Mouse (Mus musculus): ENCODE measurements around the gene Fam183b. TPM values are rescaled to one million over a fixed set of nuclear protein-coding genes. Genes with fewer than 3 reads are reported as not detected.
"Not testable (repeated sequence)": the region's sequence is repeated elsewhere in the genome, so short reads cannot be mapped to it uniquely, and the experiment has no call there.

Fam183b gene
- total RNA-seq (2021): 1 to 10 TPM; 1.2 to 3.0 TPM

GRCm38 (mm10) chr11:58801558-58802228, at the start of gene Fam183b:
Gene Fam183b (minus strand): TSS chr11:58801960.
- intact Hi-C loops (cut with DNase I): no loop called here
- peak; percentile 19 for DNase-seq (ENCODE audit: low spot score in 2 of 2)

DNA sequence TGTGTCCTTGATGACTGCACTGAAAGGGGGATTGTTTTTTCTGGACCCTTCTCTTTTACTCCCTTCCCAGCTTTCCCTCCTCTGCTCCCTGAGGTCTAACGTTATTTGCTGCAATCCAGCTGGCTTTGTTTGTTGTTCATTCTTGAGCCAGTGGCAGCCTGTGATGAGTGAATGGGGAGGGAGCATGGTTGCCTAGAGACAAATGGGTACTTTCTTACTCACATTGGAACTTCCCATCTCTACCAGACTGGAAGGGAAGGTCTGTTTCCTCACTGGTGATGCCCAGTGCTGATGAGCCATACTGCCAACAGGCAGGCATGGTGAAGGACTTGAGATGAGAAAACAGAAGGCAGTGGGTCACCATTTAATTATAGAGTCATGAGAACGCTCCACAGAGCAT, 48.0 kb upstream of the Fam183b start:
- intact Hi-C loops (cut with DNase I): loop anchor here (5.0 kb wide), 1 partner anchor 52 kb away; no protein-coding TSS in a partner anchor

GRCm38 (mm10) chr11:58847636-58848035, 45.9 kb upstream of the Fam183b start:
- DNase-seq (ENCODE audit: low spot score in 2 of 2): peak in 1 of 2 experiments; percentile 14
- intact Hi-C loops (cut with DNase I): loop anchor here (5.0 kb wide), 1 partner anchor 50 kb away; no protein-coding TSS in a partner anchor

More for the DNA sequence above, 48.0 kb upstream of the Fam183b start:
- no peak for DNase-seq (ENCODE audit: low spot score in 2 of 2)

- intact Hi-C loops (cut with DNase I): loop anchor here (5.0 kb wide), 1 partner anchor 50 kb away; no protein-coding TSS in a partner anchor
- DNase-seq (ENCODE audit: low spot score in 2 of 2): peak; percentile 92 to 98
Observed at GRCm38 (mm10) chr11:58846919-58847461, 45.2 kb upstream of the Fam183b start, which contains the start of gene Gm12258. Gene Gm12258 (plus strand): TSS chr11:58847158.

- DNase-seq (ENCODE audit: low spot score in 2 of 2); intact Hi-C loops (cut with DNase I): not testable (repeated sequence)
Observed at GRCm38 (mm10) chr11:58838951-58839350, 37.2 kb upstream of the Fam183b start, which contains the start of gene Olfr311. Gene Olfr311 (plus strand): TSS chr11:58839251.

DNA sequence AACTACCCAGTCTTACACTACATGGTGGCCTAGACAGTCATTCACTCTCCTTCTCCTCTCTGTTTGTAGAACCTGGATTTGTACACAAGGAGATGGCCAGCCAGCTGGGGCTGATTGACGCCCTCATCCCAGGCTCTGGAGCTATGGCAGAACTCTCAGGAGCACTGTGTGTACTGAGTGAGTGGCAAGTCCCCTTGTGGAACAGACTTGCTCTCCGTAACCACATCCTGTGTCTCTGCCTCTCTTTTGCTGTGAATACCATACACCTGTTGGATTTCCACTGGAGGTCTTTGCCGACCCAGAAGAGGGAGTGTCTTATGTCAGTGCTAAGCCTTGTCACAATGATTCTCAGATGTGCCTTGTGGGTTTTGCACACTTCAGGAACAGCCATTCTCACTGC, 30.8 kb upstream of the Fam183b start:
- DNase-seq (ENCODE audit: low spot score in 2 of 2); intact Hi-C loops (cut with DNase I): not testable (repeated sequence)

GRCm38 (mm10) chr11:58829764-58830163, 28.0 kb upstream of the Fam183b start:
- no peak for DNase-seq (ENCODE audit: low spot score in 2 of 2)

DNA sequence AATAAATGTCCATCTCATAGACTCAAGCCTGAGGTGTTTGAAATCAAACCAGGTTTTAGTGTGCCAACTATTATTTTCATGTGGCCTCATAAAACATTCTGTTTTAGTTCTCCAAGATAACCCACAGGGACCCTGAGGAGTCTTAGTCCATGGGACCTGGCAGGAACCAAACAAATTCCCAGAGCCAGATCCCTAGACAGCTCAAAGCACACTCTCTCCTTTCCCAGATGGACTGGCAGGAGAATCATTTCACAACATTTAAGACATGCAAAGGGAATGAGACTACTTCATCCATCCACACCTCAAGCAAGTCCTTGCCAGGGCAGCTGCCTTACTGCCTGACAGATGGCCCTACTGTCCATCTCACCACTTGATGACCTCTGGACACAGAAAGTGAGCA, 27.2 kb upstream of the Fam183b start, which contains the start of gene Olfr312:
Gene Olfr312, plus strand, starts transcription at position 301 of the 400 bp plus-strand sequence.
- intact Hi-C loops (cut with DNase I); DNase-seq (ENCODE audit: low spot score in 2 of 2): not testable (repeated sequence)

More at GRCm38 (mm10) chr11:58829764-58830163, 28.0 kb upstream of the Fam183b start:
- intact Hi-C loops (cut with DNase I): no loop called here

DNA sequence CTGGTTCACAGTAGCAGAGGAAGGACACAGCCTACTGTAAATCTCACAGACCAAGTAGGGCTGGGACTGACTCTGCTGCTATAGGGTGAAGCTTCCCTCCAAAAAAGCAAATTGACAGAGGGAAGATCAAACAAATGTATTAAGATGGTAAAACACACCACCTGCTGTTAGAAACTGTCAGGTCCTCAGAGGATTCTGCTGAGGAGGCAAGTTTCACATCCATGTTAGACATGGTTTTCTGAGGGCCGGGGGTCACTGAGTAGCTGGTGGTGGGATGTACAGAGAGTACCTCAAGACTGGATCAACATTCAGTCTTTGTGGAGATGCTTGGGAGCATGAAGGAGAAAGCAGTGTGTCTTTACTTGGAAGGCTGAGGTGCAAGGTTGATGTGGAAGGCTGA, 13.9 kb upstream of the Fam183b start:
- DNase-seq (ENCODE audit: low spot score in 2 of 2): no peak
- intact Hi-C loops (cut with DNase I): no loop called here

GRCm38 (mm10) chr11:58814700-58815099, 12.9 kb upstream of the Fam183b start, which contains the start of gene Olfr313:
Gene Olfr313 (plus strand): TSS chr11:58815000.
- intact Hi-C loops (cut with DNase I); DNase-seq (ENCODE audit: low spot score in 2 of 2): not testable (repeated sequence)

DNA sequence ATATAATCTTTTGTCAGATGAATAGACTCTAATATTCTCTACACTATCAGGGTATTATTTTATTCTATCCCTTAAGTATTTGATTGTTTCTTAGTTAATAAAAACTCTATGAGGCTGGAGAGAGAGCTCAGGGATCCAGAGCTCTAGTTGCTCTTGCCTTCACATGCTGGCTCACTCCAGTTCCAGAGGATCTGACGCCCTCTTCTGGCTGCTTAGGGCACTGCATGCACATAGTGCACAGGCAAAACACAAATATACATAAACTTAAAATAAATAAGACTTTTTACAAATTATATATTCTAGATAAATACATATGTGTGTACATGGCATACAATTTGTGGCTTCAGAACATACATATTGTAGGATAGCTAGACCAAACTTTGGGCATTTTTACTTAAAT, 10.2 kb upstream of the Fam183b start:
- intact Hi-C loops (cut with DNase I): no loop called here
- no peak for DNase-seq (ENCODE audit: low spot score in 2 of 2)

DNA sequence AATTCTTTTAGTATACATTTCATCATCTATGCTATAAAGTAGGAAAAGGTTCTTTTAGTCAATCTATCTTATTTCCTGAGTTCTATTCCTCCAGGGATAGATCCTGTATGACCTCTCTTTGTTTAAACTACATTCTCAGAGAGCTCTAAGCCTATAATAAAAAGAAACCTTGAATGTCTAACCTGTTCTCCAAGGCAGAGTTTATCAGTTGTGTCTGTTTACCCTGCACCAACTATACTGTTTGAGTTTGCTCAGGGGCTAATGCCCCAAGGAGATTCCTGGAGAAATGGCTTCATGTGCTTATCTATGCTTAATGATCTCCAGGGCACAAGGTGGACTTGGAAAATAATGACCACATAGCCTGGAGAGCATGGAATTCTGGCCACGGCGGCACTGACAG, 2.6 kb upstream of the Fam183b start:
- intact Hi-C loops (cut with DNase I): no loop called here
- no peak for DNase-seq (ENCODE audit: low spot score in 2 of 2)

DNA sequence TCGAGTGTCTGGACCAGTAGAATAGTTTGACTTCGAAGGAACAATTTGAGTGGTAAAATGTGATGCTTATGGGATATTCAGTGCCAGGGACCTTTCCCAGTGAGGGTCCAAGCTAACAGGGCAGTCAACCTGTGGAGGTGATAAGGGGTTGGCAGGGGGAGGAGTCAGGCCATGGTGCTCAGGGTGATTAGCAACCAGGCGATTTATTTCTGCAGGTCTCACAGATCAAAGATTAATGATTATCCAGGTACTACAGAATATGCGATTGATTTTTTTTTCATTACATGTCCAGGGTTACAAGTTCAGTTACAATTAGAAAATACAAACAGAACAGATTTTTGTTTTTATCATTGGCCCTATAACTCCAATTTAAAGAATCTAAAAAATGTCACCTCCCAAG, 2.1 kb upstream of the Fam183b start:
- DNase-seq (ENCODE audit: low spot score in 2 of 2): no peak
- intact Hi-C loops (cut with DNase I): no loop called here

- DNase-seq (ENCODE audit: low spot score in 2 of 2): peak; percentile 9 to 61
- intact Hi-C loops (cut with DNase I): loop anchor here (5.0 kb wide), 1 partner anchor 48 kb away; the partner anchor contains the start of gene Gm12258
Observed at GRCm38 (mm10) chr11:58799747-58800146, 2.0 kb downstream of the Fam183b start.

DNA sequence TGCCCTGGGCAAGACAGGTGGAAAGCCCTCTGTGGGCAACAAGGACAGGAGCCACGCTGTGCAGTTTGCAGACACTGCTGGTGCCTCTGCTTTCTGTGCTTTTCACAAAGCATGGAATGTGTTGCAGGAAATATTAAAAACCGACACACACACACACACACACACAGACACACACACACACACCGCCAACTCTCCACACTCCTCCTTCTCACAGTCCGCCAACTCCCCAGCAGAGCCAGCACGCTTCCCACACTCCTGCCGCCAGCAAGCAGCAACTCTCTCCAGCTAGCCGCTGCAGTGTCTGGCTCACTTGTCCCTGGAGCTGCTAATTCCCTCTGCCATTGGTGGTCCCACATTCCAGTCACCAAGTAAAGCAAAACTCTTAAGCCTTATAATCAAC, 4.9 kb downstream of the Fam183b start:
- peak; percentile 76 to 89 for DNase-seq (ENCODE audit: low spot score in 2 of 2)
- intact Hi-C loops (cut with DNase I): loop anchor here (5.0 kb wide), 1 partner anchor 50 kb away; the partner anchor contains the start of gene Gm12258

DNA sequence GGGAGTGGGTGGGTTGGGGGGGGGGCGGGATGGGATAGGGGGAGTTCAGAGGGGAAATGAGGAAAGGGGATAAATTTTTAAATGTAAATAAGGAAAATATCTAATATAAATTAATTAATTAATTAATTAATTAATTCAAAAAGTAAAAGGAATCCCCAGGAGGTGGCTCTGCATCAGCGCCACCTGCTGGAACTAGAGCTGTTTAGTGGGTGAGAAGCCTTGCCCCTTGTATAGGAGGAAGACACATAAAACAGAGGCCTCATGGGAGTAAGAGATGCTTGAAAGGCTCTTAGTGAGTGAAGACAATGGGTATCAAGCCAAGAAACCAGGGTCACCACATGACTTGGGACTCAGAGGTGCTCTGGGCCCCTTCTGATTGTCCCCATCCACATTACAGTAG, 5.9 kb downstream of the Fam183b start:
- intact Hi-C loops (cut with DNase I): loop anchor here (5.0 kb wide), 1 partner anchor 51 kb away; the partner anchor contains the start of gene Gm12258
- no peak for DNase-seq (ENCODE audit: low spot score in 2 of 2)

DNA sequence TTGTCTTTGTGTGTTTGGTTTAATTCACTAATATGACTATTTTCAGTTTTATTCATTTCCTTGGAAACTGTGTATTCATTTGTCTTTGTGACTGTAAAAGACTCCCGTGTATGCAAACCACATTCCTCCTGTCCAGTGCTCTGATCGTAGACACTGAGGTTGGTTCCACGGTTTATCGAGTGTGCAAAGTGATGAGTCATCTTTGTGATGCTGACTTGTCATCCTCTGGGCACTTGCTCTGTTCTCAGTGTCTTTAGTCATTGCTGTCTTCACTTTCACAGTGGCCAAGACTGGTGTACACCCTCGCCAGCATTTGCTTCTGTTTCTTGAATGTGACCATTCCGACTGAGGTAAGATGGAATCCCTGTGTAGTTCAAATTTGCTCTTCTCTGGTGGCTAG, 11.1 kb downstream of the Fam183b start:
- no peak for DNase-seq (ENCODE audit: low spot score in 2 of 2)
- intact Hi-C loops (cut with DNase I): no loop called here

GRCm38 (mm10) chr11:58790053-58790452, 11.7 kb downstream of the Fam183b start:
- no peak for DNase-seq (ENCODE audit: low spot score in 2 of 2)
- intact Hi-C loops (cut with DNase I): no loop called here

DNA sequence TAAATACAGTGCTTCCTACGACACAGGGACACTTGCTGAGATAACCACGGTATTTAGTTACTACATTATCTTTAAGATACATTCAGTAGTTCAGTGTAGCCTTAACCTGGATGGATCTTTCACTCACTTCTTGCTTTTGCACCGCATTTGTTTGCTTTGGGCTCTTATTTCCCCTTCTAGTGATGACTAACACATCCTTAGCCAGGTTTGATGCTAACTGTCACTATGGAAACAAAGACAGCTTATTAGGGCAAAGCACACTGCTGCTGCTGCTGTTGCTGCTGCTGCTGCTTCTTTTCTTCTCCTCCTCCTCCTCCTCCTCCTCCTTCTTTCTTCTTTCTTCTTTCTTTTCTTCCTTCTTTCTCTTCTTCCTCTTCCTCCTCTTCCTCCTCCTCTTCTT, 12.2 kb downstream of the Fam183b start:
- peak in 1 of 2 experiments; percentile 4 for DNase-seq (ENCODE audit: low spot score in 2 of 2)
- intact Hi-C loops (cut with DNase I): no loop called here

GRCm38 (mm10) chr11:58788346-58788745, 13.4 kb downstream of the Fam183b start:
- no peak for DNase-seq (ENCODE audit: low spot score in 2 of 2)
- intact Hi-C loops (cut with DNase I): no loop called here

DNA sequence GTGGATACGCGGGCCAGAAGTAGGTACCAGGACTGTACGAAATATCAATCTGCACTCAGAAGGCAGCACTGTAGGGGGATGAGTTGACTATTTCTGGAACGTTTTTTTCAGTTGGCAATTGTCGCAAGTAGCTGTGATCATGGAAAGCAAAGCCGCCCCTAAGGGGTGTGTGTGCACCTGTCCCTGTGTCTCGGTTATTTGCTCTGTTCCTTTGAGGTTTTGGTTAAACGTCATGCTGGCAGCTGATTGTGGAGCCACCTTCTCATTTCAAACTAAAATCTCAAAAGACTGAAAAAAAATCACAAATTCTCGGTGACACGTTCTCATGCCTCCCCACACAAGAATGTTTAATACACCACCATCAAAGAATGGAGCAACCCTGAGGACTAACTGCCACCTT, 14.1 kb downstream of the Fam183b start:
- intact Hi-C loops (cut with DNase I): no loop called here
- DNase-seq (ENCODE audit: low spot score in 2 of 2): no peak

Measured in left cerebral cortex, postnatal 25 days (tissue).